Mouse (Mus musculus) activated CD4-positive, CD25-positive, alpha-beta regulatory T cell, adult 4 months (primary cell): ENCODE data around the gene Mgea5. TPM values are rescaled to one million over a fixed set of nuclear protein-coding genes. Genes with fewer than 3 reads are reported as not detected.

Experiments
- ATAC-seq: one replicate; pipeline ENCODE4 v1.8.0; 2017
- polyA plus RNA-seq, 2 experiments: library from polyadenylated mRNA; unstranded; fragments of 100-300 nt; shearing (Covaris generic); gene quantifications; one replicate each; pipeline ENCODE4 v1.2.1; 2017

Mgea5 gene
- polyA plus RNA-seq, 2 experiments from 2014 or later: 146 to 151 TPM

DNA sequence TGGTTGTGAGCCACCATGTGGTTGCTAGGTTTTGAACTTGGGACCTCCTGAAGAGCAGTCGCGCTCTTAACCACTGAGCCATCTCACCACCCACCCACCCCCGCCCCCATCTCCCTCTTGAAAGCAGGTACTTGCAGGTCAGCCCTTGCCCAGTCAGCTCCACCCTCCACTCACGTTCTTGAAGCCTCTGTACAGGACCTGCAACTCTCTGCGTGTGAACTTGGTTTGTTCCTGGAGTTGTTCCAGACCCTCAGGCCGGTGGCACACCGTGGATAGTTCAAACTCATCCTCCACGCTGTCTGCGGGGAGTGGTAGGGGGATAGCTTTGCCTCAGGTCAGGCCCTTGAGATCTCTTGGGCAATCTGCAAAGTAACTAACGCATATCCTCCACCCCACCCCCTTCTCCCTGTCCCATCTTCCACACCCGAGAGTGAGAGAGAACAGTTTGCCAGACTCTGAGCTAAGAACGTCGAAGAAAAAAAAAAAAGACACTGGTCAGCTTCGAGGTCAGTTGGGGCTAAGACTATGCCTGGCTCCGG, 11.8 kb upstream of the Mgea5 start:
- ATAC-seq: no peak

DNA sequence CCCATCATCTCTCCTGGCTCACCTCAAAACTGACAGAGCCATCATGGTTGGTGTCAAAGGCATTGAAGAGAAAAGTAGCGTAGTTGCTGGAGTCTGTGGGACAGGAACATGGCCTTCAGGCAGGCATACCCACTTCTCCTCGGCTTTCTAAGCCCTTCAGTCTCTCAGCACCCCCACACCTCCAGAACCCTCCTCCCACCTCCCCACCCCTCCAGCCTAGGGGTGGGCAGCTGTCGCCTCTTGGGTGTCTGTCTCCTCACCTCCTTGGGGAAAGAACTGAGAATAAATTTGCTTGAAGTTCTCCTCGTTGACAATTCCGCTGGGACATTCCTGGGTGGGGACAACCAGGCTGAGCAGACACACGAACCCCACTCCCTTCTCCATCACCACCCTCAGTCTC, 11.1 kb upstream of the Mgea5 start:
- ATAC-seq: no peak

DNA sequence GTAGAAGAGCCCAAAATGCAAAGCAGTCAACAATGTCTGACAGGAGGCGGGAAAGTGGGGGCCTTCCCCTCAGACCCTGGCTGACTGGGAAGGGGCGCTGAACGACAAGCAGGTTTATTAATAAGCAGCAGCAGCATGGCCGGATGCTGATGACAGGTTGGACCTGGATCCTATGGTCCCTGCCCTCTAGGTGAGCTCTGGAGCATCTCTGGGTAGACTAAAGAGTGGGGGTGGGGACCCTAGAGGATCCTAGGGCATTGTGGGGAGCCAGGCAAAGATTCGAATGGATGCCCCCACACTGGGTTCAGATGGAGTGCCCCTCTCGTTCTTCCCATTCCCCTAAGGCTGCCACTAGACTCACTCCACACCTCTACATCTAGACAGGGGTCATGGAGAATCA, 8.8 kb upstream of the Mgea5 start:
- no peak for ATAC-seq

DNA sequence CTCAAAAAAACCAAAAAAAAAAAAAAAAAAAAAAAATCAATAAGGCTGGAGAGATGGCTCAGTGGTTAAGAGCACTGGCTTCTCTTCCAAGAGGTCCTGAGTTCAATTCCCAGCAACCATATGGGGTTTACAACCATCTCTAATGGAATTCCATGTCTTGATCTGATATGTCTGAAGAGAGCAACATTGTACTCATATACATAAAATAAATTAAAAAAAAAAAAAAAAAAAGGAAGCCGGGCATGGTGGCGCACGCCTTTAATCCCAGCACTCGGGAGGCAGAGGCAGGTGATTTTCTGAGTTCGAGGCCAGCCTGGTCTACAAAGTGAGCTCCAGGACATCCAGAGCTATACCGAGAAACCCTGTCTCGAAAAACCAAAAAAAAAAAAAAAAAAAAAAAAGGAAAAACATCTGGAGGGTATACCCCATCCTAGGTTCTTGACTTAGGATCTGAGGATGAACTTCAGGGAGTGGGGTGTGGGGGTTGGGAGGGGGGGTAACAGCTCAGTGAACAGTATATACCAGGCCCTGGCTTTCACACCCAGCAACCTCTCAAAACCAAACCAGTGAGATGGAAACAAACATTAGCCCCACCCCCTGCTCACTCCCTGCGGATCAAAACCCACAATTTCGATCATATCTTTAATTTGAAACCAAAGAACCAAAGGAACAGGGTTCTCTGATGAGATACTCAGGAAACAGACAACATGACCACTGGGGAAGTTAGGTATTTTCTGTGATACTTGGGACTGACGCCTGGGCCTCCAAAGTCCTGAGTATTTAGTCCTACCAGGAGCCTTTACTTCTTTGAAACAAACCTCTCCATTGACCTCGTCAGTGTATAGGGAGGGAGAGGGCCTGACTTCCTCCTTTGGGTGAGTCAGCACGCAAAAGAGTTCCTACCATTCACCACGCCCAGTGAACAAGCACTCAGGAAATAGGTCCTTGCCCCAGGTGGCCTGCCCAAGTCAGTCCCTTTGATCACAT, 6.5 kb upstream of the Mgea5 start:
- ATAC-seq: peak; percentile 88

DNA sequence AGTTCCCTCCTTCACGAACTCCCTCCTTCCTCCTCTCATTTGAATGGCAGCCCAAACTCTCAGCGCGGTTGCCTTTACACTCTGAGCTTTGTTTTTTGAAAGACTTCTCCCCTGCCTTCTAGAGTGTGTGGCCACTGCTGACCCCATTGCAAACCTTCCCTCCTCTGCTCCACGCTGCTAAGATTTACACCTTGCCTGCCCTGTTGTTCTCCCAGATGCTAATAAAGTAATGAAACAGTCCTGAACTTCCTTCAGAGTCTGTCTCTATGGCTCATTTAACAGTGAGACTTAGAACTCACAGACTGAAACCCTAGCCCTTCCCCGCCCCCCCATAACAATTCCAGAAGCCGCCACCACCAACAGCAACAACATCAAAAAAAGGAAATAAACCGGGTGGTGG, 5.7 kb upstream of the Mgea5 start:
- no peak for ATAC-seq

DNA sequence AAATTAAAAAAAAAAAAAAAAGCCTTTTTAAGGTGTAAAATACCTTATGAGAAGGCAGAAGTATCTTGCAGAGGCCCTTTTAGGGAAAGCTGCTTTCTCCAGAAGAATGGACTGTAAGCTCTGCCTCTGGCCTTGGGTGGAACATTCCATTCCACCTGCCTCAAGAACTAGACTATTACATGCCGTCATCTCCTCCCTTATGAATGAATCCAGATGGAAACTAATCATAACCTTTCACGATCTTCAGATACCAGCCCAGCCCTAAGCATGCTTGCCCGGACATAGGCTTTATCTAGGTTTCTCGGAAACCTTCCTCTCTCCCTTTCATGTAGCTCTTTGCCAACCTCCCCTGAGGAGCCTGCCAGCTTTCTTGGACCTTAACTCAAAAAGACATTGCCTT, 4.7 kb upstream of the Mgea5 start:
- ATAC-seq: no peak

DNA sequence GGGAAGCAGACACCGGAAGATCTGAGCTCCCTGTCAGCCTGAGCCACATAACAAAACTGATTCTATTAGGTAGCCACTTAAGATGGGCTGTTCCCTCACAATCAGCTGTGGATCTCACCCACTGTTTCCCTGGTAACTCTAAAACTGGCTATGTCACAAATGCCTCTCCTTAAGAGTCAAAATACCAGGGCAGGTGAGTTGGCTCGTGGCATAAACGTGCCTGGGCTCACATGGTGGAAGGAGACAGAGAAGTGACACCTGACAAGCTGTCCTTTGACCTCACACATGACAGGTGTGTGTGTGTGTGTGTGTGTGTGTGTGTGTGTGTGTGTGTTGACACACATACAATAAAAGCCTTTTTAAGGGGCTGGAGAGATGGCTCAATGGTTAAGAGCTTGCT, 3.8 kb upstream of the Mgea5 start:
- ATAC-seq: no peak

DNA sequence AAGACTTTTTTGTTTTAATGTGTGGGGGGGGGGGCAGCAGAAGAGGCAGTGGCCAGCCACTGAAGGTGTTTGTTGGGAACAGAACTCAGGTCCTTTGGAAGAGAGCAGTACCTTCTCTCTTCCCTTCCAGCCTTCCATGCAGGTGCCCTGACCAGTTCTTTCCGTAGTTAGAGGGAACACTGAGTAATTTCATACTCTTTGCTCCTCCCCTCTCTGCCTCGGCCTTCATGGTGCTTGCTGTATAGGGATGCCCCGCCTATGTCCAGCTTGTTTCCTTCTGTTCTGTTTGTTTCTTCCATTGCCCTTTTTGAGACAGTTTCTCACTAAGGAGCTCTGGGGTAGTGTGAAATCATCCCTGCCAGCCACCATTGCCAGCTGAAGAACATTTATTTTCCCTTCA, 1.8 kb upstream of the Mgea5 start:
- no peak for ATAC-seq

DNA sequence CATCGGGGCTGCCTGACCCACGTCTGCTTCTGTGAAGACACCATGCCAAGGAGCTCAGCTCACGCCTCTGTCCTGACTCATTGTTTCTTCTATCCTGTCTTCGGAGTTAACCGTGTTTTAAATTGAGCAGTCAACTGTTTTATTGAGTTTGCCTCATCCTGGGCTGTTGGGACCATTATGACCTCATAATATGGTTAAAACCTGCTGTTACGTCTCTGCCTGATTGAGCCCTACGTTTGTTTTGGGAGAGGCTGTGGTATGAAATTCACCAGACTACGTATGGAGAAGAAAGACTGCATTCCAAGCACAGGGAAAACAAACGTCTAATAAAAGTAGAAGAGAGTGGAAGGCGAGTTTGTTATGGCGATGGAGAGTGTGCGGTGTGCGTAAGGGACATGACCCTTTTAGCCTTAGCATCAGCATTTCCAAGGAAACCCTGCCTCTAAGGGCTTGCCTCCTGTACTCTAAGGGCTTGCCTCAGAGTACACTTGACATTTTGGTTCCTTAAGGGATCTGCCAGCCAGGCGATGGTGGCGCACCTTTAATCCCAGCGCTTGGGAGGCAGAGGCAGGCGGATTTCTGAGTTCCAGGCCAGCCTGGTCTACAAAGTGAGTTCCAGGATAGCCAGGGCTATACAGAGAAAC, 418 bp upstream of the Mgea5 start:
- no peak for ATAC-seq

DNA sequence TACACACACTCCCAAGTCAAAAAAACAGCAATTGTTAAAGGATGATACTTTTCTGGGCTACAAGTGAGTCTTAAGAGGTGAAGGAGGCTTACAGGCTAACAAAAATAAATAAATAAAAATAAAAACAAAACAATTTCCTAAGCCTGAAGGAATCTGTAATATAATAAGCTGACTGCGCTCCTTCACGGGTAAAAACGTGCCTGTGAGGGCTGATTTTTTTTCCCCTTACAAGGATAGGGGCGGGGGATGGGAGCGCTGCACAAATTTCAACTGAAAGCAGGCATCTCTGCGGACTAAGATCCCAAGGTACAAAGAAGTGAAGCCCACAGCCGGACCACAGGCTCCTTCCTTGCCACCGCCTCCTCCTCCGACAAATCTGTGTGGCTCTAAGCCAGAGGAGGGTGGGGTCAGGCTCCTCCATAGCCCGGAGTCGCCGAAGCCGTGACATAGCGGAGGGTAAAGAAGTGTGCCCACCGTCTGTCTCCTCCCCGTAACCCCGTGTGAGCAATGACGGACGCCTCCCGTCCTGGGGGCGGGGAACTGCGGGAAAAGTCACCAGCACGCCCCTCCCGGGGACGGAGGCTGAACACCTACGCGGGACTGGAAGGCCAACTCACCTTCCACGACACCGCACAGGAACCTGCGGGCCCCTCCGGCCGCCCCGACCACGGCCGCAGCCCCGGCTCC, 1.2 kb downstream of the Mgea5 start:
- no peak for ATAC-seq

DNA sequence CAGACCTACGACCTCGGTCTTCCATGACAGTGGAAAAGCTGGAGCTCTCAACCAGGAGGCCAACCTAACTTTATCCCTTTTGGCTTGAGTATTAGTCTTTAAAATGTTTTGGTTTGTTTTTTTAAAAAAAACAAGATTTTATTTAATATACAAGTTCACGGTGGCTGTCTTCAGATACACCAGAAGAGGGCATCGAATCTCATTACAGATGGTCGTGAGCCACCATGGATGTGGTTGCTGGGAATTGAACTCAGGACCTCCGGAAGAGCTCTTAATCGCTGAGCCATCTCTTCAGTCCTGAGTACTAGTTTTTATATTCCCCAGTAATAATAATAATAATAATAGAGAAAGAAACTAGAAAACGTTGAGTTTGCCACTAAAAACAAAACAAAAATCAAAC, 2.0 kb downstream of the Mgea5 start:
- no peak for ATAC-seq

DNA sequence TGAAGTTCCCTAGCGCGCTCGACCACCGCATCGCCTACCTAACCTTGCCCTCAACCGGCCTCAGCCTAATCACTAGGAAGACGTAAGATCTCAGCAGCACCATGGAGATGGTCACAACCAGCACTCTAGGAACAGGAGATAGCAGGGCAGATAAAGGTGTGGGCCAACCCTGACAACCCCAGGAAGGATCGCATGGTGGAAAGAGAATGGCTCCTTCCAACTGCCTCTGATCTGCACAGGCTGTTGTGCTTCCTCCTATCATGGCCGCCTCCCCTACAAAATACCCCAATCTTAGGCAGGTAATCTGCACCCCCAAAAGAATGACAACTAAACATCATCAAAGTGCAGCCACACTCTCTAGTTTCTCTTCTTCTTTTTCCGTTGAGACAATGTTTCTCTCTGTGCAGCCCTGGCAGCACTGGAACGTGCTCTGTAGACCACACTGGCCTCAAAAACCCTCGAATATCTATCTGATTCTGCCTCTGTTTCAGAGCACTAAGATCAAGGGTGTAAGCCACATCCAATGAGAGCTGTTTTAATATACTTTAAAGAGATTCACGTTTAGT, 3.2 kb downstream of the Mgea5 start:
- ATAC-seq: no peak

DNA sequence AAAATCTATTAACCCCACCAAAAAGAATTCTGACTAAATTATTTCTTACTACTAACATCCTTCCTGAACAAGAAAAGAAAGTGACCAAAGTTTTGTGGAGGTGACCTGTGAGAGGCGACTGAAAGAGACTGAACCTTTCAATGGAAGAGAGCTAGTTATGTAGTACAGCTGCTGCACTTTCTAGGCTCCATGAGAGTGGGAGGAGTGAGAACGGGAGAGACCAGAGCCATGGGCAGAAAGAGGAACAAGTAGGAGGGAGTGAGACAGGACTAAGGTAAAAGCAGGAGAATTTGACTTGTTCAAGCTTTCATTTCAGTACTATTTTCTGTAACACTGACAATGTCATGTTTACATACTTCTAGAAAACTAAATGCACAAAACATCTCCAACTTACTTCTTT, 8.2 kb downstream of the Mgea5 start:
- ATAC-seq: no peak

DNA sequence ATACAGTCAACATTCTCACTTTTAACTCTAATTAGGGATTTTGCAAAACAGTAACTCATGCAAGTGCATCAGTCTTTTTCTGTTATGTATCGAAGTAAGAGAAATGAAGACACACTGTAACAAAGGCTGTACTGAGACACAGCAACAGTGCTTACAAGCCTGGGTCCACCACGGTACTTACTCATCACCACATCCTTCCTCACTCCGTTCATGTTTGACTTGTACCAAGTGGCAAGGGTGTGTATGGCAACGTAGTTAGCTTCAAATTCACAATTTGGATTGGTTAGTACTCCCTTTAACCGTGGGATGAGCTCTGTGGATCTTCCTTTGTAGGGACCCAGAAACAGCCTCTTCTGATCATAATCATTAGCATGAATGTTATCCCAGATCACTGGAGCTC, 12.1 kb downstream of the Mgea5 start:
- no peak for ATAC-seq

DNA sequence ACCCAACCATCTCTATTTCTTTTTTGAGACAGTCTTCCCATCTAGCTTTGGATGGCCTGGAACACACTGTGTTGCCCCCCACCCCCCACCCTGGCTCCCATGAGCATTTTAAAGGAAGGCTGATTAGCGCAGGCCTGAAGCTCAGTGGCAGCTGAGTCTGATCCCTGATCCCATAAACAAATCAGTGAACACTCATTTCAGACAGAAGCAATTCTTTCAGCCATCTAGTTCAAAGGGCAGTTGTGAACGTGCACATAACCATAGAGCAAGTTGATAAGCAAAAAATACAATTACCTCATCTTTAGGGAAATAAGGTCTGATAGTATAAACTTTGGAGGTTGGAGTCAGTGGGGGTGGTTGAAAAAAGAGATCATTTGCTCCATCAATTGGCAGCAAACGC, 22.8 kb downstream of the Mgea5 start:
- no peak for ATAC-seq

DNA sequence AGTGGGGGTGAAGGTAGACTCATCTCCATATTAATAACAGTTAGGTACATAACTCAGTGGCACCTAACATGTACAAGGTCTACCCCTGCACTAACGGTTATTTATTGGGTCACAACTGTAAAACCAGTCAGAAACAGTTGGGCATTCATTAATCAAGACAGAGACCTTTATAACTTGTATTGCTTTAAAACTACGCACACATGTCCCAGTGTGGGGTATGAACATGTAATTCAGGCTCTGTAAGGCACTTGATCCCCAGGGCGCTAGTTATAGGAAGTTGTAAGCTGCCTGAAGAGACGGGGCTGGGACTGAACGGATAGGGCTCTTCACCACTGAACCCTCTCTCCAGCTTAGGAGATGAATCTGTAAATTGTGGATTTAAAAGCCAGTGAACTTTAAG, 25.0 kb downstream of the Mgea5 start:
- ATAC-seq: no peak

DNA sequence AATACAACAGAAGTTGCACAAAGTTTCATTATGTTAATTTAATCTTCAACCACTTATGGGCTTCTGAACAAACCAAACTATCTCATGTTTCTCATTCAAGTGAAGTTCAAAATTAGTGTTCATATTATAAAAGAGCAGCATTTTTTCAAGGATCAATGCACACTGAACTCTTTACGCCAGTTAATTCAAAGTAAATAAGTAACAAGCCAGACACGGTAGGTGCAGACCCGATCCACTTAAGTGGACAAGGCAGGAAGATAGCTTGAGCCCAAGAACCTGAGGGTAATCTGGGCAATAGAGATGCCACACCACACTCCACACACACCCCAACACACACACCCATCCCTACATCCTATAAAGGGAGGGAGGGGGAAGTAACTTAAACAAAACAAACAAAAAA, 30.1 kb downstream of the Mgea5 start:
- ATAC-seq: no peak

DNA sequence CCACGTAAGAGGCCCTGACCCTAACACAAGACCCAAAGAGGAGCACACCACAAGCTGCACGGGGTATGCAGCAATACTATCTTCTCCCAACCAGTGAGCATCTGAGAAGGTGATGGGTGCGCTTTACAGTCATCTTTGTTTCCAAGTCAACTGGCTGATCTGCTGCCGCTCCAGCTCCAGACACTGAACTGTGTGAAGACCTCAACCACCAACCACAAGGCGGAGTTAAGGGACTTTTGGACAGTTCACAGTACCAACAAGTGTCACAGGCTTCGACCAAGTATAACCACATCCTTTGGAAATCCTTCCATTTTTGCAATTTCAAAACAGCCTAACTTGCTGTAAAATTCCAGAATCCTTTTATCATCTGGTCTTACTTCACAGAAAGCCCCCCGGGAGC, 31.8 kb downstream of the Mgea5 start:
- ATAC-seq: peak; percentile 18

DNA sequence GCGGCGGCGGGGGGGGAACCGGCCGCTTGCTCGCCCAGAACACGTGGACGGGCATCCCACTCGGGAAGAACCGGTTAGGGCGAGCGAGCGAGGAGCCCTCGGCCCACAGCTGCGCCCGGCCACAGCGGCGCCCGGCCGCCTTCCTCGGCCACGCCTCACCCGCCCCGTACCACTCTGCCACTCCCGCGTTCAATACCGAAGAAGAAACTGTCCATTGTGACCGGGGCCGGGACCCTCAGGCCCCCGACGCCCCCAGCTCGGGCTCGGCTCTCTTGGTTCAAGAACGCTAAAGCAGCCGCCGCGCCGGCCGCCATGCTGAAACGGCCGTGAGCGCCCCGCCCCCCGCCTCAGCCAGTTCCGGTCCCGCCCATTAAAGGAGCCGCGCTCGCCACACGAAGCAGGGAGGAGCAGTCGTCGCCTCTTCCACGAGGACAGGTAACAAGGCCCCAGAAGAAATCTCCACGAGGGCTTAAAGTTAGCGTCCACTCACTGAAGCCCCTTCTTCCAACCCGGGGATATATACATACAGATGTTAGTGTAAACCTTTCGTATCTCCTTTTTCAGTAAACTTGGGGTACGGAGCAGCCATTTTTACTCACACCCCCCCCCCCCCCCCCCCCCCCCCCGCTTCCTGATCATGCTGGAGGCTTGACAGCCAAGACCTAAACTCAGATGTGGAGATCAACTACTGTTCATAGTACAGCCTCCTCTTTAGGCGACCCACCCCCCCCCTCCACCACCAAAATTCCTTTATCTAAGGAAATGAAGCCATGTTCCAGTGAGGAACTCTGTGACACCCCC, 34.2 kb downstream of the Mgea5 start, which contains the start of gene Npm3:
Gene Npm3, minus strand, starts transcription at position 349 of the 801 bp plus-strand sequence.
- ATAC-seq: peak; percentile 77

DNA sequence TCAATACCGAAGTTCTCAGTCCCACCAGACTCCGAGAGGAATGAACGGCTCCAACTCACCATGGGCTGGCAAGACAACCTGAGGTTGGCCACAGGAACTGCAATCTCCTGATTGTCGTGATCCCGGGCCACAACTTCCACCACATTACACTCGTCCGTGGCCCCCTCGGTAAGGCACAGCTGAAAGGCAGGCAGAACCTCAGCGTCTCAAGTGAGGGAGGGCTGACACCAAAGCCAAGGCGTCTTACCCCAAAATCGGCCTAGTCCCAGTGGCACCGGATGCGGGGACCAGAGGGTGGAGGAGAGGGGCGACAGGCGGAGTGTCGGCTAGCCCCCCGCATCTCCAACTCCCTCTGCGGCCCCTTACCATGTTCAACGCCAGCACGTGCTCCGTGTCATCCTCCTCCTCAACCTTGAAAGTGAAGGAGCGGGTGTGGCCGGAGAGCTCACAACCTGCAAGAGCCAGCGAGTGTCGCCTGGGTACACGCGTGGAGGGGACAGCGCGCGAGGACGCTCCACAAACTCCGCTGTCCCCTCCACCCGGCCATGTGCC, 34.9 kb downstream of the Mgea5 start:
- peak; percentile 22 for ATAC-seq

DNA sequence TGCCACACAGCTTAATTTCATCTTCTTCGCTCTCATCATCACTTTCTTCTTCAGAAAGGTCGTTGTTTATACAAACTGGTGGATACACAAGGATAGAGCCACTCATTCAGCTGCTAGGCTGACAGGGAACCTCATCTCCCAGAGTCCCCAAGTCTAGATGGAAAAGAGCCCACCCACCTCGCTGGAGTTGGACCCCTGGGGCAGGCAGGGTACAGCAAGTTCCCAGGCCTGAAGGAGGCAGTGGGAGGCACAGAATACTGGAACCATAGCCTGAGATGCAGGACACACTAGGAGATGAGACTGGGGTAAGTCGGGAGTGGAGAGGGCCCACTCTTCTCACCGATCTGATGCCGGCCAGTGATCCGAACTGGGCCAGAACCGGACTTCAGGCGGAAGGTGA, 35.4 kb downstream of the Mgea5 start:
- ATAC-seq: no peak
